Mouse (Mus musculus) MEL (cell line): ENCODE data around the gene Gstcd. TPM values are rescaled to one million over a fixed set of nuclear protein-coding genes. Genes with fewer than 3 reads are reported as not detected.

Source experiments
- DNase-seq: peaks from one replicate; pipeline ENCODE4 v3.0.0; 2011; ENCODE audit warnings: low read depth, low spot score
- H3K27ac ChIP-seq: 2 replicates; pipeline ENCODE4 v1.5.1; 2012; ENCODE audit warnings: low read depth, mild to moderate bottlenecking, control low read depth, low read length, moderate library complexity; ENCODE audit not compliant: control insufficient read depth
- H3K27me3 ChIP-seq, 2 experiments: fragments of 150-350 bp in 1 of 2; sonication (generic) in 1 of 2; 2 replicates each; pipeline ENCODE4 v1.6.1; 2012; ENCODE audit warnings: low read length in 2 of 2, mild to moderate bottlenecking in 2 of 2, improper control_type of control experiment in 1 of 2, moderate library complexity in 1 of 2; ENCODE audit not compliant: insufficient read depth in 2 of 2, control insufficient read depth in 1 of 2
- H3K36me3 ChIP-seq, 2 experiments: 2 replicates each; pipeline ENCODE4 v1.6.1; 2012 to 2014; ENCODE audit warnings: low read length in 2 of 2, improper control_type of control experiment in 1 of 2, inconsistent platforms in 1 of 2, mild to moderate bottlenecking in 1 of 2; ENCODE audit not compliant: insufficient read depth in 2 of 2, control insufficient read depth in 1 of 2
- H3K4me1 ChIP-seq, 2 experiments: fragments of 150-350 bp in 1 of 2; sonication (generic) in 1 of 2; 2 replicates each; pipeline ENCODE4 v1.6.1; 2012; ENCODE audit warnings: low read length in 2 of 2, improper control_type of control experiment in 1 of 2, mild to moderate bottlenecking in 1 of 2; ENCODE audit not compliant: insufficient read depth in 2 of 2, control insufficient read depth in 1 of 2
- H3K4me3 ChIP-seq, 2 experiments: fragments of 150-350 bp in 1 of 2; sonication (generic) in 1 of 2; 2 replicates each; pipeline ENCODE4 v1.5.1; 2012; ENCODE audit warnings: low read depth in 2 of 2, low read length in 2 of 2, mild to moderate bottlenecking in 2 of 2, moderate library complexity in 2 of 2, control low read depth in 1 of 2, improper control_type of control experiment in 1 of 2; ENCODE audit not compliant: control insufficient read depth in 1 of 2, insufficient read depth in 1 of 2
- H3K79me2 ChIP-seq: 2 replicates; pipeline ENCODE4 v1.6.1; 2012; ENCODE audit warnings: mild to moderate bottlenecking, low read length, moderate library complexity; ENCODE audit not compliant: control insufficient read depth, poor library complexity, insufficient read depth
- H3K9ac ChIP-seq: 2 replicates; pipeline ENCODE4 v1.6.1; 2012; ENCODE audit warnings: low read depth, mild to moderate bottlenecking, control low read depth, low read length, moderate library complexity; ENCODE audit not compliant: control insufficient read depth, poor library complexity, severe bottlenecking
- H3K9me3 ChIP-seq: fragments of 150-350 bp; sonication (generic); replicated peaks from 2 replicates; pipeline ENCODE4 v1.6.1; 2012; ENCODE audit warnings: mild to moderate bottlenecking, low read length, improper control_type of control experiment, moderate library complexity; ENCODE audit not compliant: insufficient read depth
- BHLHE40 ChIP-seq: IDR thresholded peaks from 2 replicates; pipeline ENCODE4 v1.6.1; 2012; ENCODE audit warnings: low read depth, mild to moderate bottlenecking, inconsistent platforms, low read length, improper control_type of control experiment, borderline replicate concordance
- E2F4 ChIP-seq: IDR thresholded peaks from 2 replicates; pipeline ENCODE4 v1.6.1; 2011; ENCODE audit warnings: low read depth, low read length, improper control_type of control experiment, borderline replicate concordance
- ELF1 ChIP-seq: IDR thresholded peaks from 2 replicates; pipeline ENCODE4 v1.6.1; 2014; ENCODE audit warnings: low read depth, mild to moderate bottlenecking, inconsistent platforms, low read length, improper control_type of control experiment, moderate library complexity
- EP300 ChIP-seq, 2 experiments: IDR thresholded peaks; 2 replicates each; pipeline ENCODE4 v1.6.1; 2011; ENCODE audit warnings: improper control_type of control experiment in 2 of 2, low read length in 2 of 2, low read depth in 1 of 2, mild to moderate bottlenecking in 1 of 2
- GABPA ChIP-seq: IDR thresholded peaks from 2 replicates; pipeline ENCODE4 v1.6.1; 2012; ENCODE audit warnings: low read depth, mild to moderate bottlenecking, inconsistent platforms, low read length, improper control_type of control experiment, moderate library complexity
- GATA1 ChIP-seq: IDR thresholded peaks from 2 replicates; pipeline ENCODE4 v1.6.1; 2011; ENCODE audit warnings: low read depth, low read length, improper control_type of control experiment
- JUND ChIP-seq: IDR thresholded peaks from 2 replicates; pipeline ENCODE4 v1.6.1; 2011; ENCODE audit warnings: low read depth, mild to moderate bottlenecking, improper control_type of control experiment, low read length
- KAT2A ChIP-seq: conservative IDR thresholded peaks from 2 replicates; pipeline ENCODE4 v1.6.1; 2012; ENCODE audit warnings: low read depth, low read length, improper control_type of control experiment, inconsistent platforms
- MAFK ChIP-seq: IDR thresholded peaks from 2 replicates; pipeline ENCODE4 v1.6.1; 2011; ENCODE audit warnings: low read depth, mild to moderate bottlenecking, low read length, improper control_type of control experiment, borderline replicate concordance
- MAX ChIP-seq: IDR thresholded peaks from 2 replicates; pipeline ENCODE4 v1.6.1; 2011; ENCODE audit warnings: low read length, improper control_type of control experiment
- MAZ ChIP-seq: IDR thresholded peaks from 2 replicates; pipeline ENCODE4 v1.6.1; 2012; ENCODE audit warnings: low read depth, mild to moderate bottlenecking, inconsistent platforms, low read length, improper control_type of control experiment
- MXI1 ChIP-seq: IDR thresholded peaks from 2 replicates; pipeline ENCODE4 v1.6.1; 2011; ENCODE audit warnings: mild to moderate bottlenecking, low read depth, low read length, improper control_type of control experiment
- MYB ChIP-seq: IDR thresholded peaks from 2 replicates; pipeline ENCODE4 v1.6.1; 2011; ENCODE audit warnings: mild to moderate bottlenecking, low read depth, low read length, improper control_type of control experiment
- POLR2A ChIP-seq, 2 experiments: IDR thresholded peaks; 2 replicates each; pipeline ENCODE4 v1.6.1; 2011 to 2012; ENCODE audit warnings: low read length in 2 of 2, mild to moderate bottlenecking in 2 of 2, control low read depth in 1 of 2, improper control_type of control experiment in 1 of 2, low read depth in 1 of 2, moderate library complexity in 1 of 2; ENCODE audit not compliant: control insufficient read depth in 1 of 2, insufficient read depth in 1 of 2, poor library complexity in 1 of 2
- RAD21 ChIP-seq: IDR thresholded peaks from 2 replicates; pipeline ENCODE4 v1.6.1; 2011; ENCODE audit warnings: mild to moderate bottlenecking, low read depth, low read length, improper control_type of control experiment
- RCOR1 ChIP-seq: IDR thresholded peaks from 2 replicates; pipeline ENCODE4 v1.6.1; 2012; ENCODE audit warnings: low read depth, mild to moderate bottlenecking, inconsistent platforms, low read length, improper control_type of control experiment
- SIN3A ChIP-seq: IDR thresholded peaks from 2 replicates; pipeline ENCODE4 v1.6.1; 2012; ENCODE audit warnings: low read length, improper control_type of control experiment, inconsistent platforms
- TCF12 ChIP-seq: IDR thresholded peaks from 2 replicates; pipeline ENCODE4 v1.6.1; 2014; ENCODE audit warnings: low read depth, mild to moderate bottlenecking, inconsistent platforms, low read length, improper control_type of control experiment, moderate library complexity
- UBTF ChIP-seq: IDR thresholded peaks from 2 replicates; pipeline ENCODE4 v1.6.1; 2012; ENCODE audit warnings: low read depth, mild to moderate bottlenecking, inconsistent platforms, low read length, improper control_type of control experiment, moderate library complexity, borderline replicate concordance; ENCODE audit not compliant: insufficient read depth
- USF1 ChIP-seq: IDR thresholded peaks from 2 replicates; pipeline ENCODE4 v1.6.1; 2014; ENCODE audit warnings: low read depth, mild to moderate bottlenecking, inconsistent platforms, low read length, improper control_type of control experiment, moderate library complexity
- USF2 ChIP-seq, 2 experiments: IDR thresholded peaks; 2 replicates each; pipeline ENCODE4 v1.6.1; 2011 to 2012; ENCODE audit warnings: improper control_type of control experiment in 2 of 2, low read length in 2 of 2, borderline replicate concordance in 1 of 2, inconsistent platforms in 1 of 2, low read depth in 1 of 2, mild to moderate bottlenecking in 1 of 2; ENCODE audit not compliant: insufficient read depth in 1 of 2
- ZC3H11A ChIP-seq: IDR thresholded peaks from 2 replicates; pipeline ENCODE4 v1.6.1; 2012; ENCODE audit warnings: low read depth, mild to moderate bottlenecking, inconsistent platforms, low read length, improper control_type of control experiment
- ZKSCAN1 ChIP-seq: IDR thresholded peaks from 2 replicates; pipeline ENCODE4 v1.6.1; 2012; ENCODE audit warnings: low read depth, mild to moderate bottlenecking, inconsistent platforms, low read length, improper control_type of control experiment, moderate library complexity
- ZMIZ1 ChIP-seq: IDR thresholded peaks from 2 replicates; pipeline ENCODE4 v1.6.1; 2012; ENCODE audit warnings: low read depth, mild to moderate bottlenecking, inconsistent platforms, low read length, improper control_type of control experiment, moderate library complexity
- ZNF384 ChIP-seq: IDR thresholded peaks from 2 replicates; pipeline ENCODE4 v1.6.1; 2012; ENCODE audit warnings: low read depth, mild to moderate bottlenecking, inconsistent platforms, low read length, improper control_type of control experiment
- polyA plus RNA-seq, 2 experiments: library from polyadenylated mRNA; stranded (reverse) in 1 of 2; unstranded in 1 of 2; fragments of >175 nt in 1 of 2; fragments of >200 nt in 1 of 2; gene quantifications; 2 replicates each; pipeline versions ENCODE4 v1.2.1 to v1.2.4; 2012; ENCODE audit warnings: low replicate concordance in 2 of 2, low read depth in 1 of 2; ENCODE audit not compliant: insufficient read length in 2 of 2, insufficient read depth in 1 of 2, missing spikeins in 1 of 2
- total RNA-seq: library from RNA; depleted of rRNA; stranded (reverse); fragments of 300-350 nt; gene quantifications from 2 replicates; pipeline ENCODE4 v1.2.3, GENCODE M21; 2012

Gene Gstcd
- total and polyA plus RNA-seq, 3 experiments = 15.5 to 19.2 TPM; not detected in 1

- TF ChIP-seq ZC3H11A = no peak
- no peak for TF ChIP-seq MAFK
- no peak for TF ChIP-seq MAZ
- TF ChIP-seq BHLHE40 = no peak
- no peak for TF ChIP-seq SIN3A
- TF ChIP-seq POLR2A (IDR thresholded peaks at IDR 0.05; ENCODE audit: control insufficient read depth in 1 of 2, insufficient read depth in 1 of 2, low read depth in 1 of 2, low read length in 2 of 2, poor library complexity in 1 of 2) = no peak
- no peak for TF ChIP-seq JUND
- TF ChIP-seq MAX = no peak
- no peak for TF ChIP-seq EP300 (IDR thresholded peaks at IDR 0.05; ENCODE audit: low read depth in 1 of 2, low read length in 2 of 2)
- no peak for TF ChIP-seq GABPA
- no peak for TF ChIP-seq RAD21
- Histone ChIP-seq H3K9me3 (no peaks in the 10 kb centered on the region), H3K27me3 (no peaks in the 10 kb centered on the region), H3K4me3 (no peak overlapping the region), H3K27ac (no peak overlapping the region), H3K79me2 (no peaks in the 10 kb centered on the region), H3K36me3 (no peaks in the 10 kb centered on the region), H3K9ac (no peak overlapping the region), H3K4me1 (no peaks in the 10 kb centered on the region; a peak in 1 of 4 replicates)
- no peak for DNase-seq
Observed at GRCm38 (mm10) chr3:132942778-132943177, 149.1 kb downstream of the Gstcd start.

- Histone ChIP-seq H3K27ac (no peak overlapping the region), H3K79me2 (no peaks in the 10 kb centered on the region), H3K4me3 (no peak overlapping the region), H3K9me3 (no peaks in the 10 kb centered on the region), H3K9ac (no peak overlapping the region), H3K36me3 (no peaks in the 10 kb centered on the region), H3K4me1 (no peaks in the 10 kb centered on the region), H3K27me3 (no peaks in the 10 kb centered on the region)
- TF ChIP-seq E2F4 = no peak
- no peak for TF ChIP-seq KAT2A
- TF ChIP-seq UBTF = no peak
- no peak for TF ChIP-seq USF1
- TF ChIP-seq MYB = no peak
- TF ChIP-seq GATA1 = no peak
- TF ChIP-seq ZNF384 = no peak
- TF ChIP-seq USF2 (IDR thresholded peaks at IDR 0.05; ENCODE audit: borderline replicate concordance in 1 of 2, insufficient read depth in 1 of 2, low read depth in 1 of 2, low read length in 2 of 2) = no peak
- TF ChIP-seq TCF12 = no peak
- no peak for TF ChIP-seq ZMIZ1
- TF ChIP-seq GABPA = no peak
- no peak for TF ChIP-seq MXI1
- no peak for TF ChIP-seq BHLHE40
- no peak for TF ChIP-seq SIN3A
- no peak for TF ChIP-seq ELF1
- TF ChIP-seq RCOR1 = no peak
- TF ChIP-seq ZKSCAN1 = no peak
- DNase-seq = no peak
Observed at GRCm38 (mm10) chr3:132940181-132940990, 151.4 kb downstream of the Gstcd start.
